Mouse (Mus musculus): Measurements from ENCODE around the gene Togaram2. TPM values are rescaled to one million over a fixed set of nuclear protein-coding genes. Genes with fewer than 3 reads are reported as not detected.

Gene Togaram2
- polyA plus RNA-seq, 1 experiment from 2014 or later: 1.5 TPM

GRCm38 (mm10) chr17:71689903-71690302 lies 16.8 kb downstream of the Togaram2 start:
- Histone ChIP-seq H3K9ac (ENCODE audit: low read depth, low read length) (no peak overlapping the region), H3K36me3 (ENCODE audit: control insufficient read depth, insufficient read depth, low read length) (no peaks in the 10 kb centered on the region), H3K27me3 (ENCODE audit: control insufficient read depth, insufficient read depth, low read depth, low read length) (no peaks in the 10 kb centered on the region), H3K4me3 (ENCODE audit: low read depth, low read length) (no peak overlapping the region), H3K27ac (ENCODE audit: low read length) (no peak overlapping the region), H3K9me3 (replicated peaks; ENCODE audit: control insufficient read depth, low read length, poor library complexity, severe bottlenecking) (no peaks in the 10 kb centered on the region; the same call in 1 of the 2 replicates), H3K4me1 (ENCODE audit: control insufficient read depth, insufficient read depth, low read length) (peaks cover 13% of the 10 kb centered on the region), H3K4me2 (ENCODE audit: low read length) (no peak overlapping the region)
- no peak for ATAC-seq
- 86% methylated on average over 5 of the region's 5 CpGs for WGBS

GRCm38 (mm10) chr17:71691361-71691875 lies 18.4 kb downstream of the Togaram2 start:
- H3K4me1 ChIP-seq (ENCODE audit: control insufficient read depth, insufficient read depth, low read length): peaks cover 13% of the 10 kb centered on the region
- no peak overlapping the region for H3K4me2 ChIP-seq (ENCODE audit: low read length)
- H3K27me3 ChIP-seq (ENCODE audit: control insufficient read depth, insufficient read depth, low read depth, low read length): no peaks in the 10 kb centered on the region
- H3K9ac ChIP-seq (ENCODE audit: low read depth, low read length): no peak overlapping the region
- no peak for ATAC-seq
- H3K36me3 ChIP-seq (ENCODE audit: control insufficient read depth, insufficient read depth, low read length): no peaks in the 10 kb centered on the region
- H3K27ac ChIP-seq (ENCODE audit: low read length): no peak overlapping the region
- no peaks in the 10 kb centered on the region; the same call in 1 of the 2 replicates for H3K9me3 ChIP-seq (replicated peaks; ENCODE audit: control insufficient read depth, low read length, poor library complexity, severe bottlenecking)
- WGBS: 56% methylated on average over 11 of the region's 11 CpGs
- no peak overlapping the region for H3K4me3 ChIP-seq (ENCODE audit: low read depth, low read length)

- Histone ChIP-seq H3K27me3 (ENCODE audit: control insufficient read depth, insufficient read depth, low read depth, low read length) (no peaks in the 10 kb centered on the region), H3K9me3 (replicated peaks; ENCODE audit: control insufficient read depth, low read length, poor library complexity, severe bottlenecking) (no peaks in the 10 kb centered on the region; the same call in 1 of the 2 replicates), H3K9ac (ENCODE audit: low read depth, low read length) (no peak overlapping the region), H3K36me3 (ENCODE audit: control insufficient read depth, insufficient read depth, low read length) (no peaks in the 10 kb centered on the region), H3K4me1 (ENCODE audit: control insufficient read depth, insufficient read depth, low read length) (peaks cover 13% of the 10 kb centered on the region), H3K27ac (ENCODE audit: low read length) (no peak overlapping the region), H3K4me2 (ENCODE audit: low read length) (no peak overlapping the region), H3K4me3 (ENCODE audit: low read depth, low read length) (no peak overlapping the region)
- ATAC-seq: no peak
- WGBS: 33% methylated on average over 5 of the region's 5 CpGs
Measured at GRCm38 (mm10) chr17:71693313-71693712, 20.3 kb downstream of the Togaram2 start.

GRCm38 (mm10) chr17:71693780-71694179 lies 20.7 kb downstream of the Togaram2 start:
- H3K4me2 ChIP-seq (ENCODE audit: low read length): no peak overlapping the region
- ATAC-seq: no peak
- no peak overlapping the region for H3K4me3 ChIP-seq (ENCODE audit: low read depth, low read length)
- WGBS: 54% methylated on average over 8 of the region's 8 CpGs
- no peak overlapping the region for H3K27ac ChIP-seq (ENCODE audit: low read length)
- H3K27me3 ChIP-seq (ENCODE audit: control insufficient read depth, insufficient read depth, low read depth, low read length): no peaks in the 10 kb centered on the region
- H3K9me3 ChIP-seq (replicated peaks; ENCODE audit: control insufficient read depth, low read length, poor library complexity, severe bottlenecking): no peaks in the 10 kb centered on the region; the same call in 1 of the 2 replicates
- peaks cover 13% of the 10 kb centered on the region for H3K4me1 ChIP-seq (ENCODE audit: control insufficient read depth, insufficient read depth, low read length)
- H3K36me3 ChIP-seq (ENCODE audit: control insufficient read depth, insufficient read depth, low read length): no peaks in the 10 kb centered on the region
- H3K9ac ChIP-seq (ENCODE audit: low read depth, low read length): no peak overlapping the region

GRCm38 (mm10) chr17:71695151-71695550 lies 22.1 kb downstream of the Togaram2 start:
- Histone ChIP-seq H3K4me3 (ENCODE audit: low read depth, low read length) (no peak overlapping the region), H3K4me1 (ENCODE audit: control insufficient read depth, insufficient read depth, low read length) (peaks cover 13% of the 10 kb centered on the region), H3K36me3 (ENCODE audit: control insufficient read depth, insufficient read depth, low read length) (no peaks in the 10 kb centered on the region), H3K9me3 (replicated peaks; ENCODE audit: control insufficient read depth, low read length, poor library complexity, severe bottlenecking) (no peaks in the 10 kb centered on the region), H3K27ac (ENCODE audit: low read length) (no peak overlapping the region), H3K27me3 (ENCODE audit: control insufficient read depth, insufficient read depth, low read depth, low read length) (no peaks in the 10 kb centered on the region), H3K9ac (ENCODE audit: low read depth, low read length) (no peak overlapping the region), H3K4me2 (ENCODE audit: low read length) (no peak overlapping the region)
- 91% methylated on average over 8 of the region's 8 CpGs for WGBS
- ATAC-seq: no peak

- H3K27me3 ChIP-seq (ENCODE audit: control insufficient read depth, insufficient read depth, low read depth, low read length): no peaks in the 10 kb centered on the region
- no peak overlapping the region for H3K4me2 ChIP-seq (ENCODE audit: low read length)
- H3K9me3 ChIP-seq (replicated peaks; ENCODE audit: control insufficient read depth, low read length, poor library complexity, severe bottlenecking): no peaks in the 10 kb centered on the region
- no peak for ATAC-seq
- 80% methylated on average over 15 of the region's 15 CpGs for WGBS
- H3K27ac ChIP-seq (ENCODE audit: low read length): no peak overlapping the region; the same call in 1 of the 2 replicates
- no peak overlapping the region for H3K4me3 ChIP-seq (ENCODE audit: low read depth, low read length)
- peaks cover 13% of the 10 kb centered on the region for H3K4me1 ChIP-seq (ENCODE audit: control insufficient read depth, insufficient read depth, low read length)
- H3K36me3 ChIP-seq (ENCODE audit: control insufficient read depth, insufficient read depth, low read length): no peaks in the 10 kb centered on the region
- H3K9ac ChIP-seq (ENCODE audit: low read depth, low read length): no peak overlapping the region
Measured at GRCm38 (mm10) chr17:71695716-71696315, 22.8 kb downstream of the Togaram2 start.

- WGBS: 83% methylated on average over 5 of the region's 5 CpGs
- H3K27me3 ChIP-seq (ENCODE audit: control insufficient read depth, insufficient read depth, low read depth, low read length): no peaks in the 10 kb centered on the region
- peaks cover 10% of the 10 kb centered on the region for H3K4me1 ChIP-seq (ENCODE audit: control insufficient read depth, insufficient read depth, low read length)
- no peak overlapping the region for H3K4me3 ChIP-seq (ENCODE audit: low read depth, low read length)
- no peaks in the 10 kb centered on the region for H3K36me3 ChIP-seq (ENCODE audit: control insufficient read depth, insufficient read depth, low read length)
- H3K4me2 ChIP-seq (ENCODE audit: low read length): no peak overlapping the region
- no peak for ATAC-seq
- H3K9ac ChIP-seq (ENCODE audit: low read depth, low read length): no peak overlapping the region
- no peaks in the 10 kb centered on the region for H3K9me3 ChIP-seq (replicated peaks; ENCODE audit: control insufficient read depth, low read length, poor library complexity, severe bottlenecking)
- H3K27ac ChIP-seq (ENCODE audit: low read length): no peak overlapping the region
Measured at GRCm38 (mm10) chr17:71696396-71696795, 23.3 kb downstream of the Togaram2 start.

GRCm38 (mm10) chr17:71697896-71698618 lies 25.0 kb downstream of the Togaram2 start:
- H3K9ac ChIP-seq (ENCODE audit: low read depth, low read length): no peak overlapping the region
- H3K36me3 ChIP-seq (ENCODE audit: control insufficient read depth, insufficient read depth, low read length): no peaks in the 10 kb centered on the region
- no peaks in the 10 kb centered on the region for H3K9me3 ChIP-seq (replicated peaks; ENCODE audit: control insufficient read depth, low read length, poor library complexity, severe bottlenecking)
- no peak for ATAC-seq
- 87% methylated on average over 11 of the region's 11 CpGs for WGBS
- H3K4me2 ChIP-seq (ENCODE audit: low read length): no peak overlapping the region
- no peaks in the 10 kb centered on the region for H3K27me3 ChIP-seq (ENCODE audit: control insufficient read depth, insufficient read depth, low read depth, low read length)
- H3K27ac ChIP-seq (ENCODE audit: low read length): no peak overlapping the region
- H3K4me1 ChIP-seq (ENCODE audit: control insufficient read depth, insufficient read depth, low read length): peaks cover 4% of the 10 kb centered on the region; the same call in 1 of the 2 replicates
- no peak overlapping the region for H3K4me3 ChIP-seq (ENCODE audit: low read depth, low read length)

- no peaks in the 10 kb centered on the region for H3K36me3 ChIP-seq (ENCODE audit: control insufficient read depth, insufficient read depth, low read length)
- no peak overlapping the region for H3K9ac ChIP-seq (ENCODE audit: low read depth, low read length)
- H3K27ac ChIP-seq (ENCODE audit: low read length): no peak overlapping the region
- no peak for ATAC-seq
- H3K4me3 ChIP-seq (ENCODE audit: low read depth, low read length): no peak overlapping the region
- H3K9me3 ChIP-seq (replicated peaks; ENCODE audit: control insufficient read depth, low read length, poor library complexity, severe bottlenecking): no peaks in the 10 kb centered on the region
- H3K4me2 ChIP-seq (ENCODE audit: low read length): no peak overlapping the region
- 92% methylated on average over 11 of the region's 11 CpGs for WGBS
- H3K4me1 ChIP-seq (ENCODE audit: control insufficient read depth, insufficient read depth, low read length): 0 out of 2 replicates have a peak, but pooled peaks cover under 1% of the 10 kb centered on the region
- no peaks in the 10 kb centered on the region for H3K27me3 ChIP-seq (ENCODE audit: control insufficient read depth, insufficient read depth, low read depth, low read length)
Measured at GRCm38 (mm10) chr17:71698619-71698956, 25.5 kb downstream of the Togaram2 start.

Data from midbrain, embryonic 16.5 days (tissue).